Mouse (Mus musculus) heart, embryonic 14.5 days (tissue): Measurements from ENCODE around the gene Rap1a. TPM values are rescaled to one million over a fixed set of nuclear protein-coding genes. Genes with fewer than 3 reads are reported as not detected.

Experiments used
- ATAC-seq: fragments of 200-750 bp; cut with Nextera tagmentation; 2 replicates; pipeline ENCODE4 v1.8.0; 2017; ENCODE audit warnings: low read depth, moderate TSS enrichment; ENCODE audit not compliant: insufficient number of reproducible peaks, insufficient read depth, low FRiP score
- H3K27ac ChIP-seq, 2 experiments: fragments of 200-500 bp in 1 of 2; fragments of 300-500 bp in 1 of 2; sonication (generic) in 1 of 2; replicated peaks in 1 of 2; 2 replicates each; pipeline ENCODE4 v1.5.1; 2012 to 2014; ENCODE audit warnings: low read depth in 2 of 2, low read length in 2 of 2, control low read depth in 1 of 2, mild to moderate bottlenecking in 1 of 2, mixed read lengths in 1 of 2; ENCODE audit not compliant: control insufficient read depth in 1 of 2, insufficient read depth in 1 of 2
- H3K27me3 ChIP-seq: fragments of 300-500 bp; sonication (generic); 2 replicates; pipeline ENCODE4 v1.6.1; 2014; ENCODE audit warnings: mild to moderate bottlenecking, low read length, control low read depth; ENCODE audit not compliant: control insufficient read depth, insufficient read depth
- H3K36me3 ChIP-seq: fragments of 300-500 bp; sonication (generic); 2 replicates; pipeline ENCODE4 v1.6.1; 2014; ENCODE audit warnings: mild to moderate bottlenecking, control low read depth, low read length, mixed read lengths; ENCODE audit not compliant: control insufficient read depth, insufficient read depth
- H3K4me1 ChIP-seq, 2 experiments: fragments of 200-500 bp in 1 of 2; fragments of 300-500 bp in 1 of 2; sonication (generic) in 1 of 2; 2 replicates each; pipeline ENCODE4 v1.6.1; 2012 to 2014; ENCODE audit warnings: low read length in 2 of 2, control low read depth in 1 of 2, mixed read lengths in 1 of 2; ENCODE audit not compliant: control insufficient read depth in 2 of 2, insufficient read depth in 2 of 2
- H3K4me2 ChIP-seq: fragments of 300-500 bp; sonication (generic); 2 replicates; pipeline ENCODE4 v1.6.1; 2014; ENCODE audit warnings: mild to moderate bottlenecking, low read length
- H3K4me3 ChIP-seq, 2 experiments: fragments of 200-500 bp in 1 of 2; fragments of 300-500 bp in 1 of 2; sonication (generic) in 1 of 2; 2 replicates each; pipeline ENCODE4 v1.5.1; 2012 to 2014; ENCODE audit warnings: low read length in 2 of 2, mild to moderate bottlenecking in 2 of 2, control low read depth in 1 of 2, low read depth in 1 of 2, moderate library complexity in 1 of 2; ENCODE audit not compliant: control insufficient read depth in 1 of 2, insufficient read depth in 1 of 2
- H3K9ac ChIP-seq: fragments of 300-500 bp; sonication (generic); 2 replicates; pipeline ENCODE4 v1.6.1; 2014; ENCODE audit warnings: mild to moderate bottlenecking, low read length
- H3K9me3 ChIP-seq: fragments of 300-500 bp; sonication (generic); 2 replicates; pipeline ENCODE4 v1.6.1; 2016; ENCODE audit warnings: low read length, control low read depth; ENCODE audit not compliant: control insufficient read depth
- WGBS: fragments of 180-500 bp; shearing (Covaris S2); extraction: QIAGEN DNeasy Blood & Tissue Kit; methylation state at CpG from one replicate; pipeline ENCODE4 v1.1.7; 2014; 5-methylcytosine and 5-hydroxymethylcytosine counted together
- polyA plus RNA-seq: library from polyadenylated mRNA; unstranded; fragments of >200 nt; fragmentation: Nextera tagmentation; extraction: Ambion mirVana; gene quantifications from 2 replicates; pipeline ENCODE4 v1.2.1, GENCODE M21; 2014

The Rap1a gene
- polyA plus RNA-seq, 1 experiment from 2014 or later, result 77.3 TPM

DNA sequence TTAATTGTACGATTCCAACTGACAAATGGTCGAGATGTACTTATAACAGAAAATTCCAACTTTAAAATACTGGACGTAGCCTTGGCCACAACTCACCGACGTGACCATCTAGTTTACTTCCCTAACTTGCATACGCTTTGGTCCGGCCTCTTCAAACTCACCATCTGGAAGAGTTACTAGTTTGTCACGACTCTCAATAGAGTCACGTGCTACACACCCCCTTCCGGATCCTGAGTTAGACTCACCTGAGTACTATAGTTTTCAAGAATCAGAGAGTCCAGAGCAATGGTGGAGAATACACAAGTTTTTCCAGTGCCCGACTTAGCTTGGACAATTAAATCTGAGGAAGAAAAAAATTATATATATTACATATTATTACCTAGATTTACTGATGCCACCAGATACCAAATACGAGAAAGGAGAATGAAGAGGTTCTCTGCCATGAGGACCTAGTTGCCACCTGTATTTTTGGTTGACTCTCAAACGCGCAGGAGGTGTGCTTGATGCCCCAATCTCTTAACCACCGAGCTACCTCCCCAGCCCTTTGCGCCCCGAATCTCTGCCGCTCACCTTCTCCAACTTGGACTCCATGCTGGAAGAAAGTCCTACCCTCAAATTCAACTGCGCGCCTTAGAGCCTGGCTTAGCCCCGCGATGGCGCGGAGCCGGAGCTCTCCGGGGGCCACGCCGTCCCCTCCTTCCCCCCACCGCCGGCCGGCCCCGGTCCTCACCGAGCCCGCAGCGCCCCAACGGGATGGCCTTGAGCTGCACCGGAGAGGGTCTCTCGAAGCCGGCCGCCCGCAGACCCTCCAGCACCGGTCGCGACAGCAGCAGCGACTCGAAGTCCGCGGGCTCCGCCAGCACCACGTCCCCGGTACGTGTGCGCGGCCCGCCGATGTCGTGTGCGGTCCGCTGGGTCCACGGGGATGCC is 114.5 kb downstream of the Rap1a start:
- Histone ChIP-seq H3K4me2 (peak overlapping the region; percentile 84), H3K4me1 (peaks cover 0 to 5% of the 10 kb centered on the region in 2 experiments; a peak in 2 of 4 replicates), H3K4me3 (peak overlapping the region; percentile 98 to 100), H3K9me3 (no peaks in the 10 kb centered on the region), H3K36me3 (peaks cover 29% of the 10 kb centered on the region), H3K27me3 (no peaks in the 10 kb centered on the region), H3K9ac (peak overlapping the region; percentile 93), H3K27ac (peak overlapping the region; percentile 80 to 81)
- 8% methylated on average over 56 of the region's 60 CpGs for whole genome bisulfite sequencing
- no peak; the same call in none of the 2 replicates for ATAC-seq

DNA sequence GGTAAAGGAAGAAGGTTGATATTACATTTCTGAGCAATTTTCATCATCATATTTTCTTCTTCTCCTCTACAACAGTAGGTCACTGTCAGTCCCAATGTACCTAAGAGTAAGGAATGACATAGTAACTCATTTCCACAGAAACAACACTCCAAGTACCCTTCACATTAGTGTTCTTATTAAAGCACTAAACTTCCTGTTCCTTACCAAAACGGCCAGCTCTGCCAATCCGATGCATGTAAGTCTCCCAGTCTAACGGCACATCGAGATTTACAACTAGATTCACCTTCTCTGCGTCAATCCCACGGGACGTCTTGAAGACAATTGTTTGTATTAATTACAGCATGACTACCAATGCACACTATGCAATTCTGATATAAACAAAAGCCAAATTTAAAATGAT is 120.8 kb downstream of the Rap1a start:
- Histone ChIP-seq H3K36me3 (peaks cover 71% of the 10 kb centered on the region), H3K4me2 (no peak overlapping the region), H3K4me3 (no peak overlapping the region), H3K27me3 (no peaks in the 10 kb centered on the region), H3K9me3 (no peaks in the 10 kb centered on the region), H3K9ac (no peak overlapping the region), H3K4me1 (no peaks in the 10 kb centered on the region), H3K27ac (no peak overlapping the region)
- no peak for ATAC-seq
- WGBS, result 90% methylated on average over 7 of the region's 7 CpGs

Other genes with a start within 250 kb of the Rap1a start
- 17.0 and 20.2 TPM in 2 replicates for gene Ddx20, start 113.8 kb downstream of the Rap1a start, polyA plus RNA-seq
- gene Inka2, start 96.7 kb downstream of the Rap1a start, polyA plus RNA-seq, result 1.2 and 1.7 TPM in 2 replicates
- gene Adora3, start 69.5 kb upstream of the Rap1a start, polyA plus RNA-seq, result not detected in 2 replicates
- 0.26 and 0.41 TPM in 2 replicates for gene Tmigd3, start 69.6 kb upstream of the Rap1a start, polyA plus RNA-seq
- gene I830077J02Rik, start 131.3 kb upstream of the Rap1a start, polyA plus RNA-seq, result 1.5 and 1.8 TPM in 2 replicates
- gene Wdr77, start 158.0 kb upstream of the Rap1a start, polyA plus RNA-seq, result 83.4 and 91.9 TPM in 2 replicates
- gene Atp5f1, start 158.8 kb upstream of the Rap1a start, polyA plus RNA-seq, result 903 and 907 TPM in 2 replicates
- 1.2 and 1.8 TPM in 2 replicates for gene Ovgp1, start 172.4 kb upstream of the Rap1a start, polyA plus RNA-seq
- not detected in 2 replicates for gene Pifo, start 213.3 kb upstream of the Rap1a start, polyA plus RNA-seq
- gene Chil5, start 231.5 kb upstream of the Rap1a start, polyA plus RNA-seq, result 0.34 TPM in 1 of 2 replicates, not detected in the other